Mouse (Mus musculus): ENCODE measurements around the gene Inafm2.
A peak's percentile ranks its signal among the peaks of the same experiment; 100 is the strongest.

Gene Inafm2

DNA sequence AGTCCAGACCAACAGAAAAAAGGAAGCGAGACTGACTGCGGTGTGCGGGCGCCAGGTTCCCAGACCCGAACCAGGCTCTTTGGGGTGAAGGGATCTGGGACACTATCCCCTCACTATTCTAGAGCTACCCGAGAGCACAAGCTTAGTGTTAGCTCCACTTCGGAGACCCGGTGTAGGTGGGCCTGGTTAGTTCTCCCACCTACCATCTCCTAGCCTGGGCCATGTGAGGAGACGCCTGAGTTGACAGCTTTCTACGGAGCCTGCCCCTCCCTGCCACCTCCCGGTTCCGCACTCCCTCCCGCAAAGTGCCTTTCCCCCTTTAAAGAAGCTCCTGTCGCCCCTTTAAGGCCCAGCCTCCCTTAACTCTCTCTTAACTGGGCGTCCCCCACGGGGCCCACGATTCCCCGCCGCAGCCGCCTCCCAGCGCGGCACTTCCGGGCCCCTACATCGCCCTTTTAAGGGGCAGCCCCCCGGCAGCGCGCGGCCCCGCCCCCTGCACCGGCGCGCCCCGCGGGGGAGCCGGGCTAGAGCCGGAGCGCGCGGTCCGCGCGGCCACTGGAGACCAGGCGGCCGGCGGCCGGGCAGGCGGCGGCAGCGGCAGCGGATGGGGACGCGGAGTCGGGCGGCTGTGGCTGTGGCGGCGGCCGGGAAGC is at the start of gene Inafm2:
Gene Inafm2 (plus strand): TSS at position 527 of the 653 bp plus-strand sequence.
- DNase-seq, result peak; percentile 90 to 92

GRCm38 (mm10) chr2:118696451-118697308 is 48.9 kb upstream of the Inafm2 start:
- peak in 1 of 2 experiments; percentile 17 for DNase-seq

DNA sequence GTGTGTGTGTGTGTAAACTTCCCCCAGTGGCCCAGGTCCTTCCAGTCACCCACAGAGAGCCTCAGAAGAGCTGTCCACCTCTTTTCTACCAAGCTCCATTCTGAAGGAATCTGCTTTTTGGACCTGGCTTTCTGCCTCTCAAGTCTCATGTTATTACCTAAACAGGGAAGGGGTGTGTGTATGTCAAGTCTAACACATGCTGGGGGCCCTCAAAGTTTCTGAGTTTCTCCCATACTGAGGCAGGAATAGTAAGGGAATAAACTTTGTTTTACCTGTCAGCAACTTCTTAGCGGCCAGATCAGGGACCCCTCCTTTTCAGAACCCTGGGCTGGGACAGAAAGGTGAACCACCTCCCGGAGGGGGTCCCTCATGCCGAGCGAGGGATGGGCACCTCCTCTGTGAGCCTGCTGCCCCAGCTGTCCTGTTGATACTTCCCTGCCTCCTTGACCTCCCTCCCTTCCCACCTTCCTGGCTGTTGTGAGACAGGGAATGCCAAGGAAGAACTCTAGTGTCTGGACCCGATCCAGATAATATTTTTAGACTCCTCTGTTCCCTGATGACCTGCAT is 48.2 kb upstream of the Inafm2 start:
- DNase-seq, result no peak

- no peak for DNase-seq
Measured at GRCm38 (mm10) chr2:118697955-118698354, 47.6 kb upstream of the Inafm2 start.

DNA sequence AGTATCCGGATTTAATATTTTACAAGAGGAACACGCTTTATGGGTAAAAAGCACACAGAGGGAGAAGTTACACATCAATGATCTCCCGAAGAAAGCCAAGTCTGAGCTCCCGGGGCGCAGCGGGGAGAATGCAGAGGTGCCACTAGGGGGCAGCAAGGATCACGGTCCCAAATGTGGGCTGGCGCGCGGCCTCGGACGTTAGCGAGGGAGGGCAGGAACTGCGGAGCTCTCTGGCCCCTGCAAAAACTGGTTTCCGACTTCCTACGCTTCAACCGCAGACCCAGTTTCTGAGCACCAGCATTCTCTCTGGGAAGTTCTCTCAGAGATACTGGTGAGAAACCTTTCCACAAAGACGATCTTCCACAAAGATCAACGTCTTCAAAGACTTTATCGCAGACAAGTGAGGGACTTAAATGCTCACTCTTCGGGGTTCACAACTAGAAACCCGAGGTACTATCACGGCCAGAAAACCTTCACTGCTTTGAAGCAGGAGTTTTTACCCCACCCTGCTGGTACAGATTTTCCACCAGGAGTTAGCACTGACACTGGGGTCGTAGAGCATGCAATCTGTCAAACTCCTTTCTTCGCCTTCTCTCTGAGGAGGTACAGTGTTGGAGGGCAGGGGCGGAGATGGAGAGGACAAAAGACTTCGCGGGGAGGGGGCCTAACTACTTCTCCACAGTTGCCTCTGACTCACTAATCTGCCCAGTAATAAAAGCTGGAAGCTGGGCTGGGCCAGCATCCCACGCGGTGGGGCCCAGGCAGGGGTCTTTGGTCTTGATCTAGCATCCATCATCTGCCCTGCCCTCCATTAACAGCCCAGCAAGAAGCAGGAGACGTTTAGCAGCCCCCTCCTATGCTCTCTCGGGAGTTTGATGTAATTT is 45.1 kb upstream of the Inafm2 start:
- DNase-seq, result peak; percentile 58 to 69

DNA sequence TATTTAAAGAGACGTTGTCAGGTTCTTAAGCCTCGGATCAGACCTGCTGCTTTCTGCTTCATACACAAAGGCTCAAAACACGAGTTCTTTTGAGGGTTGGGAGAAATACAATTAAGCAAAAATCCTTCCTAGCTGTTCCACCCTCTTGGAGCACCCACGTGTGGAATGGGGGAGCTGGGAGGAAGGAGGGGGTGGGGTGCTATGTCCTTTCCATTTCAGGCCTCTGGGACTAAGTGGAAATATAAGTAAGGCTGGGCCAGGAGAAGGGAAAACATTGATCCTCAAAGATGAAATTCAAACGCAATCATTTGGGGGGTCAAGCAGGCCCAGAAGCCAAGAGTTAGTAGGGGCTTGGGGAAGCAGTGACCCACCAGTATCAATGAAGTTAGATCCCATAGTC is 44.4 kb upstream of the Inafm2 start:
- no peak for DNase-seq

GRCm38 (mm10) chr2:118701971-118702882 is 43.3 kb upstream of the Inafm2 start:
- peak in 1 of 2 experiments; percentile 16 for DNase-seq

DNA sequence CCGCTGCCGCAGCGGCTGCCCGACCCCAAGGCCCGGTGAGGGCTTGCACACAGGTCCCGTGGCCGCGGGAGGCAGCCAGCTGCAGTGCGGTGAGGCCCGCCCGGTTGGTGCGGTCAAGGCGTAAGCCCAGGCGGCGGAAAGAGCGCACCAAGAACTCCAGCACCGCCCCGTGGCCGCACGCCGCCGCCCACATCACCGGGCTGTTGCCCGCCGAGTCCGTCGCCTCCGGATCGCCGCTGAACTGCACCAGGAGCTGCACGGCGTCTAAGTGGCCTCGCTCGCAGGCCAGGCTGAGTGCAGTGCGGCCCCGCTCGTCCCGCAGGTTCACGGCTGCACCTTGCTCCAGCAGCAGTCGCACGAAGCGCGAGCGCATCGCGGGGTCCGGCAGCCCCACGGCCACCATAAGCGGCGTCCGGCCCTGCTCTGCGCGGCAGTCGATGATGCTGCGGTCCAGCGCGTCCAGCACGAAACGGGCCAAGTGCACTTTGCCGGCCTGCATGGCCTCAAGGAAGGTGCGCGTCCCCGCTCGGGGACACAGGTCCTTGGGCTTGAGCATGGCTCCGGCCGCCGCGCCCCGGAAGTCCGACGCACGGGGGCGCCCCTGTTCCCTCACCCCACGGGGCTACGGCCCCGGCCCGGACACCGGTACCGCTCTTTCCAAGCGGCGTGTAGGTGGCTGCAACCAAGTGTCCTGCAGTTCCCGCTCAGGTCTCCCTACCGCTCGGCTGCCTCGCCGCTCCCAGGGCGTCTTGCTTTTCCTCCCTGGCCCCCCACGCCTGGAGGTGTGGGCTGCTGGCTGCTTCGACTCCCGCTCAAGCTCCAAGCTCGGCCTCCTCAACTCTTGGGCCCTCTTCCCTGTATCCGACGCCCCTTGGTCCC is 42.4 kb upstream of the Inafm2 start:
- DNase-seq, result no peak

DNA sequence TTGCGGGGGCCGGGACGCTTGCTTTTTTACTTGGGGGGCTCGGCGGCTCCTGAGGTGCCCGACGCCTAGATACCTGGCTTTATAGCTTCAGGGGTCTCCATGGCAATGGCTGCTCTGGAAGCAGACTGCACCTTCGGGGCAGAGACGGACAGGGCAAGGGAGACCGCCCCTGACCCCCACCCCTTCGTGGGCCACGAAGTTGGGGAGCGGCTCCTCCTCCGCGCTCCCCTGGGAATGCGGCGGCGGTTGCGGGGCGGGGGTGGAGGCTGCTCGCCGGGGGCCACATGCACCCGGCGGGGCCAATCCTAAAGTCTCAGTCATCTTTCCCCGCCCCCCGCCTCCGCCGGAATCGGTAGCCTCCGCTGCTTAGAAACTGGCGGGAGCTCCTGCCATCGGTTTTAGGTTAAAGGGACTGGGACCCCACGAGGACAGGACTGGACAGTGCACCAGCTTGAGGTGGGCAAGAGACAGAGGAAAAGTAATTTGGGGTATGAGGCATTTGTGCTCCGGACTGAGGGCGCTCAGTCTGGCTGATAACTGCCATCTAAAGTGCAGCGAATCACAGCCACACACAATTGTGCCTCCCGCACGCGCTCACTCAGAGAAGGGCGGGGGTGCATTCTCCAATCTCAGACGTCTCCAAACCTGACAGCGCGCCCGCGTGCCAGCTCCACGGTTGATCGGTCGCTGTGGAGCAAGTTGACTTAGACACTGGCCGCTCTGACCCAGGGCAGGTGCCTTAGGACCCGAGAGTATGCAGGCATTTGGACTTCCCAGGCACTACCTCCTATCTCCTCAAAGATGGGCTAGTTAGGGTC is 41.4 kb upstream of the Inafm2 start, which contains the start of gene Ankrd63:
Gene Ankrd63 (minus strand): TSS at position 51 of the 818 bp plus-strand sequence.
- DNase-seq, result no peak

GRCm38 (mm10) chr2:118706436-118706835 is 39.1 kb upstream of the Inafm2 start:
- no peak for DNase-seq

- no peak for DNase-seq
Measured at GRCm38 (mm10) chr2:118708472-118708871, 37.1 kb upstream of the Inafm2 start.

- DNase-seq, result no peak
Measured at GRCm38 (mm10) chr2:118709655-118710221, 35.8 kb upstream of the Inafm2 start.

DNA sequence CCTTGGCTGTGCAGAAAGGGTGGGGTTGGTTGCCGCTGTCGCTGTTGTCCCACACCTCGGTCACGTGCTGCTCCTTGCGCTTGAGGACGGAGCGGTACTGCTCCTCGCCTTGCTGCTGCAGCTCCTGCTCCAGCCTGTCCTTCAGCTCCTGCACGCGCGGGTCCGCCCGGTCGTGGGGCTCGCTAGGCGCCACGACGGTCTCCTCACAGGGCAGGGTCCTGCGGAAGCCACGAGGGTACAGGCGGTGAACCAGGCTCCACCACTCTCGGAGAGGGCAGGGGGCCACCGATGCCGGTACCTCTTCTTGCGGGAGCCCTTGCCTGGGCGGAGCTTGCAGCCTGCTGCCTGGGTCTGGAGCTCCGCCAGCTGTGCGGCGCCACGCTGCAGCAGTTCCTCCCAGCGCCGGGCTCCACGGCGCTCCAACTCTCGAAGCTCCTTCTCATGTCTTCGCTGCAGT is 34.5 kb upstream of the Inafm2 start:
- DNase-seq, result peak in 1 of 2 experiments; percentile 13

DNA sequence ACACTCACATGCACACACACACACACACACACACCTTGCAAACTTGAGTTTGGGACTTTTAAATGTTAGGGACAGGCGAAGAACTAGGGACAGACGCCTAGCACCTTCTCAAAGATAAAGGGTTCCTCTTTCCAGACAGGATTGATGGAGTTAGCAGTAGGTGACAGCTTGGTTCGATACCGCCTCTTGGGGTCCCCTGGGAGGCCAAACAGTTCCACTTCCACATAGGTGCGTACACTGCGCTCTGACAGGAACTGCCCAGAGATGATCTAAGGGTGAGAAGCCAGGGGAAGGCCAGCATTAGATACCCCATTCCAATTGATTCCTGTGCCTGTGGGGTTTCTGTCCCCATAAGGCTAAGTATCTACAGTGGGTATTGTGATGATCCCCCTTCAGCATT is 31.9 kb upstream of the Inafm2 start:
- DNase-seq, result no peak

DNA sequence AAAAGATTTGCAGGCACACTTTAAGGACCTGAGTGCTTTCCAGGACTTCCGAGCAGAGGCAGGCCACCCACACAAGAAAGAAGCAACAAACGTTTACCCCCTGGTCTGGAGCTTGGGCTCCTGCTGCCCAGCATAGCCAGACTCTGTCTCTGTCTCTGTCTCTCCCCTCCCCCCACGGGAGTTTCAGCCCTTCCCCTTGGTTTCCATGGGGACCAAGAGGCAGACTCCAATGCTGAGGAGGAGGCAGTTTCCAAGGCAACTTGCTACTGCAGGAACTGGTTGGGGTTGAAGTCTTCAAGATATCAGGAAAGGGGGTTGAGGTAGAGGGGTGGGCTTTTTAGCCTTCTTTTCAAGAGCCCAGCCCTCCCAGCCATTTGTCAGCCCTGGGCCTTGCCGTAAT is 31.3 kb upstream of the Inafm2 start:
- DNase-seq, result no peak

DNA sequence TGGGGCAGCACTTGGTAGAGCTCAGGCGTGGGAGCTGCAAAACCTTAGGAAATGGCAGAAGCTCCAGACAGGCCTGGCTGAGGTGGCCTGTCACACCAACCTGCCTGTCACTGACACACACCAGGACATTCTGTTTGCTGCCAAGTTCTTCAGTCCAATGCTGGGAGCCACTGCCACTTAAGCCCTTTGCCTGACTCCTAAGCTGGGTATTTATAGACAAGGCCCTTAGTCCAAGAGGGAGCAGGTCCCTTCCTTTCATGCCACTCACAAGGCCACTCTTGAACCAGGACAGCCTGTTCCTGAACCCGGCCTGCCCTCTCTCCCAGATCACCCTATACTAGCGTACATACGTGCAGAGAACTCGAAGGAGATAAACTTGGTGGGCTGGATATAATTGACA is 28.9 kb upstream of the Inafm2 start:
- DNase-seq, result no peak

- DNase-seq, result no peak
Measured at GRCm38 (mm10) chr2:118723693-118724486, 21.7 kb upstream of the Inafm2 start.

GRCm38 (mm10) chr2:118725511-118725910 is 20.0 kb upstream of the Inafm2 start:
- DNase-seq, result no peak

Measured in thymus, adult 18-20 months (tissue).